Mouse (Mus musculus): ENCODE data around the gene Osbpl10.
A peak's percentile ranks its signal among the peaks of the same experiment; 100 is the strongest.

Osbpl10 gene

DNA sequence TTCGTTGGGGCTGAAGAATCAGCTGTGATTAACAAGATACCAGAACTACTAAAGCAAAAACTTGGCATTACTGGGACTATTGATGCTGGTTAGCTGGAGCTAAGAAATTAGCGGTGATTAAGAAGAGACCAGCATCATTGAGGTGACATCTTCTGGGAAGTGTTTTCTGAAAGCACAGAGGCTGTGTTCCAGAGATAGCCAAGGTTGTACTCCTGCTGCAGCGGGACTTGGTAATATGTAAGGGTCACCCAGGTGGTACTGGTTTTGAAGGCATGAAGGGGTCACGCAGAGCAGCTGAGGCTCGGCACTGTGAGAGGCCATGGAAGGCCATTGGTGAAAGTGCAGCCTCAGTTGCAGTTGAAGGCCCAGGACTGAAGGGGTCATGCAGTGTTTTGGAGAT is 294.1 kb downstream of the Osbpl10 start:
- DNase-seq (ENCODE audit: low spot score) = peak; percentile 18

GRCm38 (mm10) chr9:115273095-115273649 is 294.8 kb downstream of the Osbpl10 start:
- no peak for DNase-seq (ENCODE audit: low spot score)

DNA sequence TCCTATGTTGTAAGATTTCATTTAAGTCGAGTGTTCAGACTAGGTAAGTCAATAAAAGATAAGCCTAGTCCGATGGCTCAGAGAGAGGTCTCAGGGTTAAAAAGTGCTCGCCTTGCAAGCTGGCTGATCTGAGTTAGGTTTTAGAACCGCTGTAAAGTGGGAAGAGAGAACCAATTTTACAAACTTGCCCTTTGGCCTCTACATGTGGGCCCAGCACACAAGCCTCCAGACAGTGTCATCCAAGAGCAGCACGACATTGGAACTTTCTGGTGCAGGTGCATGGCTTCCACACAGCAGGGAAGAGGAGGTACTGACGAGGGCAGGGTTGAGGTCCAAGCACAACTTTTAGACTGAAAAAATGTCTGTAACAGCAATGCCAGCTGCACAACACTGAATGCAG is 296.4 kb downstream of the Osbpl10 start:
- DNase-seq (ENCODE audit: low spot score) = no peak

DNA sequence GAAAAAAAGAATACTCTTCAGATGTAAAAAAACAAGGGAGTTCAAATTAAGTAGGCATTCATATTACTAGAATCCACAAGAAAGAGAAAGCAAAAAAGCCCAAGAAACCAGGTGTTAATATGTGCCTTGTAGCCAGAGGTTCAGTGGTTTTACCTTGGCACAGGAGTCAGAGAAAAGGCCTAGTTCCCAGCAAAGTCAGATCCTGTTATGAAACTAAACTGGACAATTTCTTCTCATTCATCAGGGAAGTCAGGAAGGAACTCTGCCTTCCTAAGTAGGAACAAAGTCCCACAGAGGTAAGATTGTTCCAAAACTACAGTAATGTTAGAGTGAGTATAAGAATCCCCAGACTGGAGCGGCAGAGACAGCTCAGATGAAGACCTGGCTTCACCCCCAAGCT is 300.3 kb downstream of the Osbpl10 start:
- DNase-seq (ENCODE audit: low spot score) = no peak

Data from urinary bladder, postnatal 14 days (tissue).